Mouse (Mus musculus) CH12F3 (cell line): ENCODE data around the gene Mrpl33.

Experiments used
- in situ Hi-C: fragments of 300-500 bp; cut with MboI; formaldehyde crosslinking; loops from 2 replicates; pipeline ENCODE4 v1.14.3; 2020; ENCODE audit warnings: low sequenced_read_pairs

Mrpl33 gene

GRCm38 (mm10) chr5:31596481-31597429 lies at the start of gene Mrpl33:
Mrpl33 (plus strand) TSS chr5:31596935.
- in situ Hi-C loops, result loop anchor here (25.0 kb wide), 2 partner anchors 591 to 891 kb away; no protein-coding TSS in a partner anchor

GRCm38 (mm10) chr5:31559401-31559800 lies 37.3 kb upstream of the Mrpl33 start:
- in situ Hi-C loops, result no loop called here

GRCm38 (mm10) chr5:31560352-31560751 lies 36.4 kb upstream of the Mrpl33 start:
- in situ Hi-C loops, result no loop called here

GRCm38 (mm10) chr5:31562036-31562666 lies 34.6 kb upstream of the Mrpl33 start:
- in situ Hi-C loops, result no loop called here

GRCm38 (mm10) chr5:31563496-31563895 lies 33.2 kb upstream of the Mrpl33 start:
- in situ Hi-C loops, result no loop called here

- in situ Hi-C loops, result no loop called here
These were observed 32.8 kb upstream of the Mrpl33 start for GRCm38 (mm10) chr5:31563905-31564304.

- in situ Hi-C loops, result no loop called here
These were observed 31.8 kb upstream of the Mrpl33 start for GRCm38 (mm10) chr5:31564976-31565375.

GRCm38 (mm10) chr5:31566026-31566425 lies 30.7 kb upstream of the Mrpl33 start:
- in situ Hi-C loops, result no loop called here

- in situ Hi-C loops, result no loop called here
These were observed 30.3 kb upstream of the Mrpl33 start for GRCm38 (mm10) chr5:31566457-31566856.

GRCm38 (mm10) chr5:31567951-31568657 lies 28.6 kb upstream of the Mrpl33 start:
- in situ Hi-C loops, result no loop called here

- in situ Hi-C loops, result no loop called here
These were observed 25.6 kb upstream of the Mrpl33 start for GRCm38 (mm10) chr5:31571023-31571608.

GRCm38 (mm10) chr5:31573722-31574121 lies 23.0 kb upstream of the Mrpl33 start:
- in situ Hi-C loops, result no loop called here

- in situ Hi-C loops, result loop anchor here (25.0 kb wide), 2 partner anchors 611 to 911 kb away; no protein-coding TSS in a partner anchor
These were observed 20.2 kb upstream of the Mrpl33 start for GRCm38 (mm10) chr5:31576539-31576975.

GRCm38 (mm10) chr5:31581263-31581662 lies 15.5 kb upstream of the Mrpl33 start:
- in situ Hi-C loops, result loop anchor here (25.0 kb wide), 2 partner anchors 606 to 906 kb away; no protein-coding TSS in a partner anchor

- in situ Hi-C loops, result loop anchor here (25.0 kb wide), 2 partner anchors 605 to 905 kb away; no protein-coding TSS in a partner anchor
These were observed 14.8 kb upstream of the Mrpl33 start for GRCm38 (mm10) chr5:31581932-31582331.

- in situ Hi-C loops, result loop anchor here (25.0 kb wide), 2 partner anchors 604 to 904 kb away; no protein-coding TSS in a partner anchor
These were observed 13.5 kb upstream of the Mrpl33 start for GRCm38 (mm10) chr5:31583261-31583660.

- in situ Hi-C loops, result loop anchor here (25.0 kb wide), 2 partner anchors 602 to 902 kb away; no protein-coding TSS in a partner anchor
These were observed 11.2 kb upstream of the Mrpl33 start for GRCm38 (mm10) chr5:31585526-31585925.

- in situ Hi-C loops, result loop anchor here (25.0 kb wide), 2 partner anchors 599 to 899 kb away; no protein-coding TSS in a partner anchor
These were observed 8.7 kb upstream of the Mrpl33 start for GRCm38 (mm10) chr5:31588016-31588415.

- in situ Hi-C loops, result loop anchor here (25.0 kb wide), 2 partner anchors 599 to 899 kb away; no protein-coding TSS in a partner anchor
These were observed 8.1 kb upstream of the Mrpl33 start for GRCm38 (mm10) chr5:31588672-31589071.

- in situ Hi-C loops, result loop anchor here (25.0 kb wide), 2 partner anchors 597 to 897 kb away; no protein-coding TSS in a partner anchor
These were observed 6.9 kb upstream of the Mrpl33 start for GRCm38 (mm10) chr5:31589711-31590319.
